Mouse (Mus musculus) 3134 (cell line): ENCODE data around the gene Traf1.

Source experiments
- DNase-seq: peaks from one replicate; pipeline ENCODE4 v3.0.0-alpha.2; 2011; ENCODE audit warnings: low spot score; ENCODE audit not compliant: insufficient read length; ENCODE audit errors: extremely low read depth

Gene Traf1

GRCm38 (mm10) chr2:34903652-34904405 is 57.7 kb downstream of the Traf1 start:
- no peak for DNase-seq

DNA sequence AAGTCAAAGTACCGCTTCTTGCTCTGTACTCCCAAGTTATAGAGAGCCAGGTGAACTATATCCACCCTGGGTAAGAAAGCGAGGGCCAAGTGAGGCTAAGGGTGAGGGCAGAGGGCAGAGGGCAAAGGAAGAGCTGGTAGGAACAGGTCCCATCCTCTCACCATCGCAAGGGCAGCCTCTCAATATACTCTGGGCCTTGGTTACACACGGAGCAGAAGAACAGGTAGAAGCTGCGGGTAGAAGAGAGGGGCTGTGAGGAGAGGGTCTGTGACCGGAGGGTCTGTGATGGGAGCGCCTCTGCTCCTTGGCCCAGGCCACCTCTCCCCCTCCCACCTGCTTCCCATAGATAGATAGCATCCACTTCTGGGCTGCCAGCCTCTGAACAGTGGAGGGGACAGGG is 58.4 kb downstream of the Traf1 start:
- no peak for DNase-seq

- no peak for DNase-seq
Observed at GRCm38 (mm10) chr2:34902731-34903130, 58.8 kb downstream of the Traf1 start.

DNA sequence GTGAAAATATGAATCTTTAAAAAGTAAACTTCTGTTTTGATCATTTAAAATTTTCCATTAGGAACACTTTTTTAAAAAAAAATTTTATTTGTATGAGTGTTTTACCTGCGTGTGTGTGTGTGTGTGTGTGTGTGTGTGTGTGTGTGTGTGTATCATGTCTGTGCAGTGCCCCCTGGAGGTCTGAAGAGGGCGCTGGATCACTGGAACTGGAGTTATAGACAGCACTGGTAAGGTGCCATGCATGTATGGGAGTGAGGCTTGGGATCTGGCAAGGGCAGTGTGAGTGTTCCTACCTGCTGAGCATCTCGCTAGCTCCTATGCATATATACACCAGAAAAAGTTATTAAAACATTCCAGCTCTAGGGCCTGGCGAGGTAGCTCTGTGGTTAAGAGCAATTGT is 59.8 kb downstream of the Traf1 start:
- no peak for DNase-seq

DNA sequence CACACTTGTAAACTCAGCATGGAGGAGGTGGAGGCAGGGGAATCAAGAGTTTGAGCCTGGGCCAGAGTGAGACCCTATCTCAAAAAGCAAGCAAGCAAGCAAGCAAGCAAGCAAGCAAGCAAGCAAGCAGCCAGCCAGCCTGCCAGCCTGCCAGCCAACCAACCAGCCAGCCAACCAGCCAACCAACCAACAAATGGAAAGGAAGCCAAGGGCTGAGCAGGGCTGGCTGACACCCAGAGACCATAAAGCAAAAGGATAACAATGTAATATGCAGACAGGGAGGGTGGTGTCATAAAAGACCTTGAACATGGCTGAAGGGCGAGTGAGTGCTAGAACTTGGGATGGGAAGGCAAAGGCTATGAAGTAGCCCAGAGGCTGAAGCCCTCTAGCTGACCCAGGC is 61.2 kb downstream of the Traf1 start:
- DNase-seq, result no peak

GRCm38 (mm10) chr2:34899682-34900081 is 61.9 kb downstream of the Traf1 start:
- DNase-seq, result no peak

GRCm38 (mm10) chr2:34897820-34898219 is 63.8 kb downstream of the Traf1 start:
- no peak for DNase-seq

DNA sequence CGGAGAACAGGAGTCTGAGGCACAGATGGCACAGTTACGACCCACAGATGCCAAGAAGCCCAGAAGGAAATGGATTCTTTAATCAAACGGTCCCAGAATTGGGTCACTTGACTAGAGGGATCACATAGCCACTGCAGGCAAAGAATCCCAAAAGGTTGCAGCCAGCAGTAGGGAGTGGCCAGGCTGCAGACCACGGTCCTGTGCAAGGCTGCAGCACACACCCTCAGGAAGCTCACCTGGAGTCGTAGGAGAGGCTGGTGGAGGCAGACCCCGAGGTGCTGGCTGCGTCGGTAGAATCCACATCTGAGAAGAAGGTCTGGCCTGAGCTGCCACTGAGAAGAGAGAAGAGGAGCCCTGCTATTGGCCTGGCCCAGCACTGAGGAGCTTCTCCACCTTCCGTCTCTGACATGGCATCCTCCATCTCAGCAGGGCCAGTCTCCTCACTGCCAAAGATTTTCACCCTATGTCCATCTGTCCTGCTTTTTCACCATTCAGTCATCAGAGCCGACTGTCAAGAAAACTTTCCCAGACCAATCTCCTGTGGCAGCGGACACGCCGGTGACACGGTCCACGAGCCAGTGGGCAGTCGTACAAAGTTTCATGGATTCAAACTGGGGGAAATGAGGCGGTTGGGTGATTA is 64.6 kb downstream of the Traf1 start:
- DNase-seq, result no peak

GRCm38 (mm10) chr2:34895503-34896113 is 66.0 kb downstream of the Traf1 start:
- no peak for DNase-seq

DNA sequence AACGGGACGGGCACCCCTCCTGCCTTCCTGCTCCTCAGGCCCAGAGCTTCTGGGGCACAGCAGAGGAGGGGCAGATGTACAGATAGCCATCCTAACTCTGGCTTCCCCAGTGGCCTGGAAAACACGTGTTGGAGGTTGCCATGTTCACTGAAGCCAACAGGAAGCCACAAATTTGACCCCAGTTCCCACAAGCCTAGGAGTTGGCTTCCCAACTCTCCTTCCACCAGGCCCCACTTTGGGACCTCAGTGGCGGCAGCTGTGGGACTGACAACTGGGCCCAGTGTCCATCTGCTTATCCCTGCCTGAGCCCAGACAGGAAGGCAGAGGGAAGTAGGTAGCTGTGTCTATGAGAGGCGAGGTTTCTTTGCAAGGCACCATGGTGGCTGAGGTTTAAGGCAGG is 67.6 kb downstream of the Traf1 start:
- no peak for DNase-seq
